Mouse (Mus musculus): ENCODE results near the gene Naaladl2.
"Not testable (repeated sequence)": the region's sequence is repeated elsewhere in the genome, so short reads cannot be mapped to it uniquely, and the experiment has no call there.

Naaladl2 gene

GRCm38 (mm10) chr3:24314658-24315297, 829.3 kb downstream of the Naaladl2 start:
- DNase-seq (ENCODE audit: low read depth), result no peak

DNA sequence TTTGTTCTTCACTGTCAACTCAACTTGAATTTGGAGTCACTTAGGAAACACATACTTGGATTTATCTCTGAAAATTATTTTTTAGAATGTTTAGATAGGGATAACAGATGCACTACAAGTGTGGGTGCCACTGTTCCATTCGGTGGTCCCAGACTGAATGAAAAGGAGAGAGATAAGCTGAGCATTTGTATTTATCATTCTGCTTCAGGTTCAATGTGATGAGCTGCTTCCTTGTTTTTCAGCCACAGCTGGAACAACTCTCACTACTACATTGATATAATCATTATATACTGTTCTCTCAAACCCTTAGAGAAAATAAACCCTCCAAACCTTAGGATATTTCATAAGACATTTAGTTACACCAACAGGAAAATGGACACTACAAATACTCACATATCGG, 918.6 kb downstream of the Naaladl2 start:
- no peak for DNase-seq (ENCODE audit: low read depth)

DNA sequence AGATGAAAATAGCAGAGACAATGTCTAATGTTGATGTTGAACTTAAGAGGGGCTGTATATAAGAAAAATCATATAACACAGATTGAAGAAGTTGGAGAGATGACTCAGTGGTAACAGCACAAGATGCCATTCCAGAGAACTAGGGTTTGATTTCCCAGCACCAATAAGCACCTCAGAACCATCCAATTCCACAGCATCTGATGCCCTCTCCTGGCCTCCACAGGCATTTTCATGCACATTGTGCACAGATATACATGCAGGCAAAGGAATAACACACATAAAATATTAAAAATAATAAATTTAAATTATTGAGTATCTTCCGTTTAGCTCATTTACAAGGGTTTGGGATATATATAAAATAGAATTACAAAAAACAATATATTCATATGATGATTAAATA, 926.6 kb downstream of the Naaladl2 start:
- DNase-seq (ENCODE audit: low read depth), result no peak

DNA sequence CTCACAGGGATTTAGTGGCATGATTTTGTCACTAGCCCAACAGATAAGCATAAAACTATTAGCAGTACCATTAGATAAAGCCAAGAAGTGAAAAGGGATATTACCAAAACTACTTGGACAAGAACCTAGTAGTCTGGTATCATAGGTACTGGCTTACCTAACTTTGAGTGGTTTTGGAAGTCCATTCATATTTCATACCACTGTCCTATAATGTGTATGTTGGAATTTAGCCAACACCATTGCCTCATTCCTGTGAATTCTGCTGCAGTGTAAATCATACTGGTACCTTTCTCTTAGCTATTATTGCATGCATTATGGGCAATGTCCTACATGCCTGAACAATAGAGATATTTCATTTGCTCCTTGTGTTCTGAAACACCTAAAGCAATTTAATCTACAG, 977.5 kb downstream of the Naaladl2 start:
- no peak for DNase-seq (ENCODE audit: low read depth)

GRCm38 (mm10) chr3:24163992-24164391, 980.1 kb downstream of the Naaladl2 start:
- DNase-seq (ENCODE audit: low read depth), result no peak

DNA sequence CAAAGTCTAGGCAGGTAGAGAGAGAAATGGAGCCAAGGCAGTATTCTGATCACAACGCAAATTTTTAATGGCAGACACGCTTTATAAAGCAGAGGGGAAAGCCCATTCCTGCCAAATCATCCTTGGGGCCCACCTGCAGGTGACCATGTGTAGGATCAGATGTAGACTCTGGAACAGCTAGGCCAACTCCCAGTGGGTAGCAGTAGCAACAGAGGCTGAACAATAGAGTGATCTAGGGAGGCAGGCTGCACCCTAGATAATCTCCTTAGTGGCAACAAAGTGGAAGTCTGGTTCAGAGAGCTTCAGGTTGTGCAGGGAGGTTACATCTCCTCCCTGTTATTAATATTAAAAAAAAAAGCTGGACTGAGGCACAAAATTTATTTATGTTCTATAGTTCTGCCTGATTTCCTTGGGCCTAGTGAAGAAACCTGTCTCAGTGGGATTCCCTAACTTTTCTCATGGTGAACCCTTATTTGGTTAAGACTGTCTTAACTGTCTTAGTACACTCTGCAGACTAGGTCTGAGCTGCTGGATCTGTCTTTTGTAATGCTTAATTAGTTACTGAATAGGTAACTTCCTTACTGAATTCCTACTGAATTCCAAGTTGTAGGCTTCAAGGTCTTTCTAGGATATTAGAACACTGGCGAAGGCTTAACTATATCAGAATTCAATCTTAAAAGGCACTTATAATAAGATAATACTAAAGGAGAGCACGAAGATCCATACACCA, 992.8 kb downstream of the Naaladl2 start:
- DNase-seq (ENCODE audit: low read depth), result not testable (repeated sequence)

DNA sequence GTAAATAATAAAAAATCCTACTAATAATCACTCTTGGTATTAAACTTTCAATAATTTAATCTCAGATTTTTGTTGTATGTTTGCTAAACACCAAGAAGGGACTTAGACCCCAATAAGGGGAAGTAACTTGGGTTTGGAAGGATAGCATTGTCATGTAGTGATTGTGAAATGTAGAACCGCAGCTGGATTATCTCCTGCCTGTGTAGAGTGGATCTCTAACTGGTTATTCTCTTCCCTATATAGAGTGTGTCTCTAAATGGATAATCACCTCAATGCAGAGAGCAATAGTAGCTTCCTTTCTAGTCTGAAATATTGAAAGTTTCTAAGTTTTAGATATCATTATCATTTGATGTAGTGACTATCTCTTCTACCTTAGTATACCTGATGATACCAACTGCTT, 1001.3 kb downstream of the Naaladl2 start:
- no peak for DNase-seq (ENCODE audit: low read depth)

DNA sequence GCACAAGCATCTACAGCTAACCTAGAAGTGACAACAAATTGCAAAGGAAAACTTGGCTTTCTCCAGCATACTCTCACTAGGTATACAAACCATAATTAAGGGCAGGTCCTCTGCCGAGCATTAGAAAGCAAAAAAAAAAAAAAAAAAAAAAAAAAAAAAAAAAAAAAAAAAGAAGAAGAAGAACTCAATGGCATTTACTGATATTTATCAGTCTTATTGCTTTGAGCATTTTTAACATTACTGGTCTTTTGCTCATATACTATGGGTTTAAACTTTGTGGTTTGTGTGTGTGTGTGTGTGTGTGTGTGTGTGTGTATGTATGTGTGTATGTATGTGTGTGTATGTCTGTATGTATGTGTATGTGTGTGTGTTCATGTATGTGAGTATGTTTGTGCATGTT, 1006.1 kb downstream of the Naaladl2 start:
- DNase-seq (ENCODE audit: low read depth), result no peak

- DNase-seq (ENCODE audit: low read depth), result no peak
These were observed 1017.9 kb downstream of the Naaladl2 start for GRCm38 (mm10) chr3:24126200-24126599.

- DNase-seq (ENCODE audit: low read depth), result no peak
These were observed 1020.0 kb downstream of the Naaladl2 start for GRCm38 (mm10) chr3:24124034-24124433.

DNA sequence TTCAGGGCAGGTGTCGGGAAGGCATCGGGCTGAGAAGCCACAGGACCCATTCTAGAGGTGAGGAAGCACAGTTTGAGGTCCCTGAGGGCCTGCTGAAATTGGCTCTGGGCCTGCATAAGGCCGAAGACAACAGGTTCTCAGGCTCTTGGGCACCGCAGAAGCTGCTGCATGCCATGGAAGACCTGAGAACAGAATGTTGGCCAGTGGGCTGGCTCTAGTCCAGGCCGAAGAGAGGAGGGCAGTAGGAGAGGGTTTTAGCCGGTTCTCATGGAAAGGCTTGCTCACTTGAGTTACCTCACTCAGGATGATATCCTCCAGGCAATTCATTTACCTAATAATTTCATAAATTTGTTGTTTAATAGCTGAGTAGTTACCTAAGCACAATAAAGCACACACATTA, 1025.9 kb downstream of the Naaladl2 start:
- DNase-seq (ENCODE audit: low read depth), result no peak

DNA sequence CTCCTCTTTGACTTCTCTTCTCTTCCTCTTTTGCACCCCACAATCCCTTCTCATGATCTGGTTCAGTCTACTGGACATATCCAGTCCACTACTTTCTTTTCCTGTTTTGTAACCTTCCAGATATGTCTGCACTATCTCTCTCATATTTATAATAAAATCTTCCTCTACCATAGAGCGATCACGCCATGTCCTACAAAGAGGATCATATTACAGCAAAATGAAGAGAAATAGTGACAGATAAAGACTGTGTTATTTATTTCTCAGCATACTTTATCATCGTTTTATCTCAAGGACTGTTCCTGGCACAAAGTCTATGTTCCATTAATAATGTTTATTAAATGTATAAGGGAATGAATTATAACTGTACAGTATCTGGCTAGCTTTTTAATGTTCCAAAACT, 1029.2 kb downstream of the Naaladl2 start:
- no peak for DNase-seq (ENCODE audit: low read depth)

DNA sequence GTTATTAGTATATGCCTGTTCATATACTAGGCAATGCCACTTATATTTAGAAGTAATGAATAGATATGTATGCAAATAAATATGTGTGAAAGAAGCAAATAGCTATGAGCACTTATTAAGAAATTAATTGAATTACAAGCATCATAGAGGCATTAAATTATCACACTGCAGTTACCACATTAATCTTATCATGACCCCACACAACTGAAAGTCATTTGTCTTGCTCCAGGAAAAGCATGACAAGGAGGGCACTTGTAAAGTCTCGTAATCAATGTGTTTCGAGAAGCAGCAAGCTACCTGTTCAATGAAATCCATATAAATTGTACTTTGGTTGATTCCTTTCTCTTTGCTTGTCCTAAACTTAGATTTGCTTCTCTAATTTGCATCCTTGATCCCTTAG, 1030.7 kb downstream of the Naaladl2 start:
- no peak for DNase-seq (ENCODE audit: low read depth)

DNA sequence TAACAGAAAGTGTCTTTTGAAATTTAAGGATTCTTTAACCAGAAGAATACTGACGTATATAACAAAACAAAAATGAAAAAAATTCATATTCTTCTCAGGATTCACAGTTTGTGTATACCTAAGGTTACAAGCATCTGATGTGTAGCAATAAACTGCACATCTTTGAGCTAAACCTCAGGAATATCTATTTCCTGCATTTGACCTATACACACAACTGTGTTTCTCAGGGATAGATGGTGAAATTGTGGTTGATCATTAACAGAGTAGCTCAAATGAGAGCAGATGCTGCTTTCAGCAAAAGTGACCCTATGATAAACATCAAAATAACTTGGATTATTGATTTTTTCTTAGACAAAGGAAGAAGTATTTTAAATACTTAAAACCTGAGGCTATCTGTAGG, 1037.7 kb downstream of the Naaladl2 start:
- DNase-seq (ENCODE audit: low read depth), result no peak

DNA sequence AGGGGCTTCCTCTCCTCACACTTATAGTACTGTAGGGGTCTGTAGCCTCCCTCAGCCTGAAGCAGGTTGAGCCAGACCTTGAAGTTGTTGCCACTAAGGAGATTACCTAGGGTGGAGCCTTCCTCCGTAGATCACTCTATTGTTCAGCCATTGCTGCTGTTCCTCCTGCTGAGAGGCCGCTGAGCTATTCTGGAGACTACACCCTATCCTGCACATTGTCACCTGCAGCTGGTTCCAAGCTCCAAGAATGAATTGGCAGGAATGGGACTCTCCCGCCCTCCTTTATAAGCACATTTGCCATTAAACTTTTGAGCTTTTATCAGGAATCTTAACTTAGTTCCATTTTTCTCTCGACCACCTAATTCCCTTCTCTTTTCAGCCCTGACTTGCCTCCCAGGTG, 1064.3 kb downstream of the Naaladl2 start:
- DNase-seq (ENCODE audit: low read depth), result no peak

DNA sequence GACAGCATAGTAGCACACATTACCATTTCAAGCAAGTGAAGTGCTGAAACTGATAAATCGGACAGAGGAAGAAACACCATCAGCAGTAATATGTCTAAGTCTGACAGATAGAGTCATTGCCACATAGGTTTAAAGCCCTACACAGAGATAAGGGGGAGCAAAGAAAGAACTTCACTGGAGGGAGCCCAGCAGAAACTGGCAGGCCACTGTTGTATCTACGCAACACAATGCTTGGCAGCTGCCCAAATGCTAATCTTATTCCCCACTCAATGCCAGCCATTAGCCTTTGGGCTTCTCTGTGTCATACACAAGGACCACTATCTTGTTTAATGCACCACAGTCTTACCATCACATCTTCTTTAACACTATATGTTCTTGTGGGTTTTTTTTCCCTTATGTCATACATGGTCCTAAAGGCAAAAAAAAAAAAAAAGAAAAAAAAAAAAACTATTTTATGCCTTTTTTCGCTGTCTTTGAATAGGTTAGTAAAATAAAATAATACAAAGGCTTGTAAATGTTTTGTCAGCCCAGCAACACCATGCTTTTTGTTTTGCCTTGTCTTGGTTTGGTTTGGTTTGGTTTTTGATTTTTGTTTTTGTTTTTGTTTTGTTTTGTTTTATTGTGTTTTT, 1072.8 kb downstream of the Naaladl2 start:
- no peak for DNase-seq (ENCODE audit: low read depth)

- DNase-seq (ENCODE audit: low read depth), result no peak
These were observed 1073.5 kb downstream of the Naaladl2 start for GRCm38 (mm10) chr3:24070424-24071168.

DNA sequence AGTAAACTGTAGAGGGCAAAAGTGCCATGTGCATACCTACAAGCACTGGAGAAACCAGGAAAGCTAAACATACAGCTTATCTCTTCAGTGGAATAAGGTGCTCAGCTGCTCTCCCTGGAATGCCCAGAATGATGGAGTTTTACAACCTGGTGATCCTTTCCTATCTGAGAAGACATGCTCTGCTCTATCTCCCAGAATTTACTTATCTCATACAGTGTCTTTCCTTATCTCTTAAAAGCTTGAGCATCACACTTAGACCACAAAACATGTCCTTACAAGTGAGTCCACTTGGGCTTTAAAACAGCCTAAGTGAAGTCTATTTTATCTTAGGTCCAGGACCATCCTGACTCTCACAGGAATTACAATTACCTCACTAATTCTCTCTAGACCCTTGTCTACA, 1095.8 kb downstream of the Naaladl2 start:
- no peak for DNase-seq (ENCODE audit: low read depth)

GRCm38 (mm10) chr3:24001741-24002140, 1142.3 kb downstream of the Naaladl2 start:
- no peak for DNase-seq (ENCODE audit: low read depth)

- DNase-seq (ENCODE audit: low read depth), result no peak
These were observed 1170.3 kb downstream of the Naaladl2 start for GRCm38 (mm10) chr3:23973727-23974126.

- no peak for DNase-seq (ENCODE audit: low read depth)
These were observed 1171.1 kb downstream of the Naaladl2 start for GRCm38 (mm10) chr3:23972747-23973667.
